Mouse (Mus musculus) layer of hippocampus, postnatal 36 days (tissue): ENCODE data around the gene Vwf. TPM values are rescaled to one million over a fixed set of nuclear protein-coding genes. Genes with fewer than 3 reads are reported as not detected.

Experiments used
- DNase-seq, 2 experiments: peaks; one replicate each; pipeline ENCODE4 v3.0.0; 2022
- total RNA-seq, 2 experiments: library from RNA; stranded (reverse); gene quantifications; 2 replicates each; pipeline ENCODE4 v1.2.3; 2021

Gene Vwf
- total RNA-seq, 2 experiments from 2014 or later: 12.2 to 13.1 TPM

- no peak for DNase-seq
These were observed 42.5 kb downstream of the Vwf start for GRCm38 (mm10) chr6:125589075-125589474.

GRCm38 (mm10) chr6:125590056-125590455 lies 43.5 kb downstream of the Vwf start:
- no peak for DNase-seq

- DNase-seq: no peak
These were observed 43.9 kb downstream of the Vwf start for GRCm38 (mm10) chr6:125590471-125590870.

- DNase-seq: no peak
These were observed 45.2 kb downstream of the Vwf start for GRCm38 (mm10) chr6:125591652-125592385.

- no peak for DNase-seq
These were observed 46.0 kb downstream of the Vwf start for GRCm38 (mm10) chr6:125592536-125592935.

- no peak for DNase-seq
These were observed 47.7 kb downstream of the Vwf start for GRCm38 (mm10) chr6:125594311-125594710.

GRCm38 (mm10) chr6:125594825-125595224 lies 48.3 kb downstream of the Vwf start:
- no peak for DNase-seq

- DNase-seq: no peak
These were observed 50.2 kb downstream of the Vwf start for GRCm38 (mm10) chr6:125596701-125597318.

- no peak for DNase-seq
These were observed 51.1 kb downstream of the Vwf start for GRCm38 (mm10) chr6:125597716-125598115.

- DNase-seq: peak; percentile 55 to 75
These were observed 53.5 kb downstream of the Vwf start for GRCm38 (mm10) chr6:125600036-125600558.

- no peak for DNase-seq
These were observed 54.1 kb downstream of the Vwf start for GRCm38 (mm10) chr6:125600669-125601068.

- DNase-seq: no peak
These were observed 54.6 kb downstream of the Vwf start for GRCm38 (mm10) chr6:125601190-125601589.

GRCm38 (mm10) chr6:125601748-125602147 lies 55.2 kb downstream of the Vwf start:
- no peak for DNase-seq

GRCm38 (mm10) chr6:125602354-125602753 lies 55.8 kb downstream of the Vwf start:
- no peak for DNase-seq

GRCm38 (mm10) chr6:125603234-125603633 lies 56.7 kb downstream of the Vwf start:
- DNase-seq: peak; percentile 60 to 72

GRCm38 (mm10) chr6:125603678-125604462 lies 57.3 kb downstream of the Vwf start:
- DNase-seq: no peak

- peak; percentile 58 to 72 for DNase-seq
These were observed 58.1 kb downstream of the Vwf start for GRCm38 (mm10) chr6:125604463-125605191.

GRCm38 (mm10) chr6:125609025-125609424 lies 62.5 kb downstream of the Vwf start:
- no peak for DNase-seq

GRCm38 (mm10) chr6:125617855-125618254 lies 71.3 kb downstream of the Vwf start:
- no peak for DNase-seq

- peak; percentile 30 to 46 for DNase-seq
These were observed 74.2 kb downstream of the Vwf start for GRCm38 (mm10) chr6:125620764-125621163.

GRCm38 (mm10) chr6:125622434-125622833 lies 75.9 kb downstream of the Vwf start:
- no peak for DNase-seq

- DNase-seq: no peak
These were observed 93.9 kb downstream of the Vwf start for GRCm38 (mm10) chr6:125640486-125640885.
